Comparison of ENCODE assay signal across 9 mouse cellular contexts in genomic region chr5:124211234-124211633, GRCm38 (mm10). TPM values are rescaled to one million over a fixed set of nuclear protein-coding genes. Genes with fewer than 3 reads are reported as not detected.
A peak's percentile ranks its signal among the peaks of the same experiment; 100 is the strongest.
DNase-seq lines count a peak whose midpoint lies in the region; ATAC-seq and TF ChIP-seq lines count a peak whose summit lies in the region.
"Had no signal": no experiment of that assay in that cellular context is flagged by ENCODE, and none has a peak within 500 bp of the region (broad histone marks: within the 10 kb centered on the region; RNA-seq: fewer than 3 reads in every experiment).

No protein-coding gene starts in this region.

- no peak overlapping the region for H3K9ac ChIP-seq in limb, embryonic 13.5 days
- H3K9ac ChIP-seq in heart, postnatal 0 days (replicated peaks; ENCODE audit: low read depth, low read length): peak overlapping the region; percentile 16; the same call in 1 of the 2 replicates

- H3K27me3 ChIP-seq in limb, embryonic 13.5 days: no peaks in the 10 kb centered on the region
- no peaks in the 10 kb centered on the region for H3K27me3 ChIP-seq in limb, embryonic 10.5 days (ENCODE audit: low read depth, poor library complexity, severe bottlenecking)
- H3K27me3 ChIP-seq in heart, postnatal 0 days (ENCODE audit: control insufficient read depth, insufficient read depth, low read length): no peaks in the 10 kb centered on the region
- H3K27me3 ChIP-seq: Patski had no signal

- TF ChIP-seq POLR2A in brain, embryonic 14.5 days (IDR thresholded peaks at IDR 0.05; ENCODE audit: borderline replicate concordance, extremely low read depth, insufficient read depth, insufficient read length, poor library complexity, severe bottlenecking): no peak

- H3K4me1 ChIP-seq in limb, embryonic 13.5 days: peaks cover 23% of the 10 kb centered on the region
- peaks cover 47% of the 10 kb centered on the region for H3K4me1 ChIP-seq in limb, embryonic 10.5 days
- H3K4me1 ChIP-seq in heart, postnatal 0 days (ENCODE audit: control insufficient read depth, insufficient read depth): peaks cover 84% of the 10 kb centered on the region

- H3K36me3 ChIP-seq in limb, embryonic 13.5 days: peaks cover 13% of the 10 kb centered on the region
- H3K36me3 ChIP-seq in limb, embryonic 10.5 days: no peaks in the 10 kb centered on the region
- H3K36me3 ChIP-seq in heart, postnatal 0 days (replicated peaks; ENCODE audit: control insufficient read depth, insufficient read depth, low read length): no peaks in the 10 kb centered on the region

- DNase-seq in limb, embryonic 10.5 days (ENCODE audit: low spot score): no peak
- peak; percentile 29 for DNase-seq in brain, embryonic 14.5 days (ENCODE audit: low read depth)
- peak; percentile 61 to 70 for DNase-seq in cerebellum, postnatal 25 days
- DNase-seq in heart, postnatal 0 days (ENCODE audit: low spot score): peak; percentile 75
- DNase-seq in thymus, postnatal 4 days: no peak
- no peak for DNase-seq in lung, postnatal 14 days
- no peak for DNase-seq in kidney, postnatal 36 days

- 0 out of 2 replicates have a peak overlapping the region, but pooled peaks have one; percentile 28 for H3K27ac ChIP-seq in limb, embryonic 13.5 days
- H3K27ac ChIP-seq in limb, embryonic 10.5 days: no peak overlapping the region
- peak overlapping the region; percentile 89 for H3K27ac ChIP-seq in heart, postnatal 0 days (ENCODE audit: low read depth)

- no peak for TF ChIP-seq CTCF in brain, embryonic 14.5 days (IDR thresholded peaks at IDR 0.05; ENCODE audit: borderline replicate concordance, extremely low read depth, insufficient read depth, insufficient read length)
- TF ChIP-seq CTCF in heart, postnatal 0 days (IDR thresholded peaks at IDR 0.05; ENCODE audit: low read depth): no peak

- TF ChIP-seq EP300 in heart, postnatal 0 days (IDR thresholded peaks at IDR 0.05; ENCODE audit: low read depth): no peak

- H3K9me3 ChIP-seq in limb, embryonic 13.5 days: no peaks in the 10 kb centered on the region
- no peaks in the 10 kb centered on the region for H3K9me3 ChIP-seq in limb, embryonic 10.5 days (replicated peaks)
- no peaks in the 10 kb centered on the region for H3K9me3 ChIP-seq in heart, postnatal 0 days (replicated peaks; ENCODE audit: control insufficient read depth, low read length)

- H3K4me2 ChIP-seq in limb, embryonic 13.5 days (replicated peaks): no peak overlapping the region
- H3K4me2 ChIP-seq in heart, postnatal 0 days (ENCODE audit: low read depth, low read length): no peak overlapping the region

- no peak overlapping the region for H3K4me3 ChIP-seq in limb, embryonic 13.5 days
- no peak overlapping the region for H3K4me3 ChIP-seq in limb, embryonic 10.5 days
- no peak overlapping the region for H3K4me3 ChIP-seq in heart, postnatal 0 days (ENCODE audit: low read depth, low read length)

- 91% methylated on average over 8 of the region's 8 CpGs for WGBS in limb, embryonic 13.5 days
- 91% methylated on average over 8 of the region's 8 CpGs for WGBS in limb, embryonic 10.5 days
- 26% methylated on average over 8 of the region's 8 CpGs for WGBS in heart, postnatal 0 days

- no peak for ATAC-seq in limb, embryonic 13.5 days (ENCODE audit: low FRiP score, low read depth)
- peak; percentile 18; the same call in 1 of the 2 replicates for ATAC-seq in heart, postnatal 0 days (ENCODE audit: insufficient read depth, low read depth)
- ATAC-seq: Patski had no signal

RNA-seq across cellular contexts. Expression of gene Pitpnm2, which starts 38.3 kb away (rescaled TPM):
- 3.5 and 4.2 TPM in 2 replicates for polyA plus RNA-seq in limb, embryonic 13.5 days (2015; fragmentation: Nextera tagmentation; extraction: Ambion mirVana)
- 2.0 and 2.4 TPM in 2 replicates for polyA plus RNA-seq in limb, embryonic 10.5 days (2016; fragmentation: Nextera tagmentation; extraction: Ambion mirVana)
- 51.9 and 61.2 TPM in 2 replicates for polyA plus RNA-seq in brain, embryonic 14.5 days (2012; rRNA removed)
- total RNA-seq in heart, postnatal 0 days (2014; rRNA removed; ENCODE audit: low replicate concordance): 17.1 and 28.6 TPM in 2 replicates
- polyA plus RNA-seq in heart, postnatal 0 days (2015; fragmentation: Nextera tagmentation; extraction: Ambion mirVana): 3.1 and 3.2 TPM in 2 replicates

Comparison
In these comparisons a context has a peak if more than half of its experiments do, and no peak if none do; other contexts are left out.
1. DNase-seq: peak in brain, embryonic 14.5 days (single experiment), cerebellum, postnatal 25 days (2 of 2) and heart, postnatal 0 days (single experiment); none in limb, embryonic 10.5 days (single experiment), thymus, postnatal 4 days (single experiment), lung, postnatal 14 days (single experiment) and kidney, postnatal 36 days (0 of 2).
2. RNA of gene Pitpnm2, which starts 38.3 kb away (polyA plus RNA-seq): 51.9 to 61.2 TPM in brain, embryonic 14.5 days; 3.5 to 4.2 TPM in limb, embryonic 13.5 days, 3.1 to 3.2 TPM in heart, postnatal 0 days and 2.0 to 2.4 TPM in limb, embryonic 10.5 days; every median in the first group is over 10 times any median in the second.